Mouse (Mus musculus) forebrain, embryonic 11.5 days (tissue): ENCODE data around the gene Rcl1. TPM values are rescaled to one million over a fixed set of nuclear protein-coding genes. Genes with fewer than 3 reads are reported as not detected.

Source experiments
- ATAC-seq: fragments of 200-750 bp; cut with Nextera tagmentation; replicated peaks from 2 replicates; pipeline ENCODE4 v1.8.0; 2017; ENCODE audit warnings: moderate TSS enrichment; ENCODE audit not compliant: low FRiP score
- DNase-seq: peaks from one replicate; pipeline ENCODE4 v3.0.0-alpha.2; 2017; ENCODE audit warnings: low spot score
- H3K27ac ChIP-seq: fragments of 300-500 bp; sonication (generic); 2 replicates; pipeline ENCODE4 v1.5.1; 2014; ENCODE audit warnings: low read depth, low read length
- H3K27me3 ChIP-seq: fragments of 300-500 bp; sonication (generic); 2 replicates; pipeline ENCODE4 v1.6.1; 2014; ENCODE audit warnings: mild to moderate bottlenecking, low read length, mixed read lengths; ENCODE audit not compliant: control insufficient read depth, insufficient read depth
- H3K36me3 ChIP-seq: fragments of 300-500 bp; sonication (generic); 2 replicates; pipeline ENCODE4 v1.6.1; 2014; ENCODE audit warnings: mild to moderate bottlenecking, low read length, moderate library complexity, mixed read lengths; ENCODE audit not compliant: control insufficient read depth, insufficient read depth
- H3K4me1 ChIP-seq: fragments of 300-500 bp; sonication (generic); replicated peaks from 2 replicates; pipeline ENCODE4 v1.6.1; 2014; ENCODE audit warnings: low read length, mixed read lengths; ENCODE audit not compliant: control insufficient read depth, insufficient read depth
- H3K4me2 ChIP-seq: fragments of 300-500 bp; sonication (generic); 2 replicates; pipeline ENCODE4 v1.6.1; 2014; ENCODE audit warnings: low read depth, mild to moderate bottlenecking, low read length, moderate library complexity, mixed read lengths; ENCODE audit not compliant: severe bottlenecking
- H3K4me3 ChIP-seq: fragments of 300-500 bp; sonication (generic); 2 replicates; pipeline ENCODE4 v1.5.1; 2014; ENCODE audit warnings: low read depth, low read length
- H3K9ac ChIP-seq: fragments of 300-500 bp; sonication (generic); 2 replicates; pipeline ENCODE4 v1.6.1; 2014; ENCODE audit warnings: low read length
- H3K9me3 ChIP-seq: fragments of 300-500 bp; sonication (generic); 2 replicates; pipeline ENCODE4 v1.6.1; 2016; ENCODE audit warnings: low read length, mixed read lengths; ENCODE audit not compliant: control insufficient read depth
- WGBS: fragments of 180-500 bp; shearing (Covaris S2); extraction: QIAGEN DNeasy Blood & Tissue Kit; methylation state at CpG from one replicate; pipeline ENCODE4 v1.1.7; 2014; 5-methylcytosine and 5-hydroxymethylcytosine counted together
- polyA plus RNA-seq: library from polyadenylated mRNA; unstranded; fragments of >200 nt; fragmentation: Nextera tagmentation; extraction: Ambion mirVana; gene quantifications from 2 replicates; pipeline ENCODE4 v1.2.1, GENCODE M21; 2014

Gene Rcl1
- polyA plus RNA-seq, 1 experiment from 2014 or later = 52.2 TPM

- Histone ChIP-seq H3K27me3 (no peaks in the 10 kb centered on the region), H3K9me3 (no peaks in the 10 kb centered on the region), H3K4me1 (no peaks in the 10 kb centered on the region), H3K4me3 (no peak overlapping the region), H3K36me3 (no peaks in the 10 kb centered on the region), H3K4me2 (no peak overlapping the region), H3K9ac (no peak overlapping the region), H3K27ac (no peak overlapping the region)
- no peak for DNase-seq
- 91% methylated on average over 4 of the region's 4 CpGs for WGBS
- ATAC-seq = no peak
Measured at GRCm38 (mm10) chr19:29163817-29164527, 62.8 kb downstream of the Rcl1 start.

- H3K4me3 ChIP-seq = no peak overlapping the region
- no peak overlapping the region for H3K9ac ChIP-seq
- H3K27ac ChIP-seq = no peak overlapping the region
- 88% methylated on average over 7 of the region's 7 CpGs for WGBS
- H3K9me3 ChIP-seq = no peaks in the 10 kb centered on the region
- no peak for DNase-seq
- no peaks in the 10 kb centered on the region for H3K4me1 ChIP-seq
- H3K36me3 ChIP-seq = no peaks in the 10 kb centered on the region
- H3K4me2 ChIP-seq = no peak overlapping the region
- no peaks in the 10 kb centered on the region for H3K27me3 ChIP-seq
- ATAC-seq = no peak
Measured at GRCm38 (mm10) chr19:29164528-29165166, 63.5 kb downstream of the Rcl1 start.

GRCm38 (mm10) chr19:29167938-29168337 lies 66.8 kb downstream of the Rcl1 start:
- Histone ChIP-seq H3K27ac (no peak overlapping the region), H3K27me3 (no peaks in the 10 kb centered on the region), H3K36me3 (no peaks in the 10 kb centered on the region), H3K9me3 (no peaks in the 10 kb centered on the region), H3K4me3 (no peak overlapping the region), H3K9ac (no peak overlapping the region), H3K4me2 (no peak overlapping the region), H3K4me1 (no peaks in the 10 kb centered on the region)
- ATAC-seq (no peak), DNase-seq (no peak)
- 89% methylated on average over 6 of the region's 6 CpGs for WGBS

GRCm38 (mm10) chr19:29180336-29180735 lies 79.2 kb downstream of the Rcl1 start:
- WGBS = 93% methylated on average over 4 of the region's 4 CpGs
- ATAC-seq (no peak), DNase-seq (no peak)
- Histone ChIP-seq H3K36me3 (no peaks in the 10 kb centered on the region), H3K9ac (no peak overlapping the region), H3K27ac (no peak overlapping the region), H3K4me1 (no peaks in the 10 kb centered on the region), H3K4me3 (no peak overlapping the region), H3K27me3 (no peaks in the 10 kb centered on the region), H3K9me3 (no peaks in the 10 kb centered on the region), H3K4me2 (no peak overlapping the region)

- Histone ChIP-seq H3K4me1 (no peaks in the 10 kb centered on the region), H3K4me3 (no peak overlapping the region), H3K9ac (no peak overlapping the region), H3K4me2 (no peak overlapping the region), H3K36me3 (no peaks in the 10 kb centered on the region), H3K9me3 (no peaks in the 10 kb centered on the region), H3K27me3 (no peaks in the 10 kb centered on the region), H3K27ac (no peak overlapping the region)
- DNase-seq (no peak), ATAC-seq (no peak)
- 94% methylated on average over 5 of the region's 5 CpGs for WGBS
Measured at GRCm38 (mm10) chr19:29182166-29182565, 81.0 kb downstream of the Rcl1 start.

DNA sequence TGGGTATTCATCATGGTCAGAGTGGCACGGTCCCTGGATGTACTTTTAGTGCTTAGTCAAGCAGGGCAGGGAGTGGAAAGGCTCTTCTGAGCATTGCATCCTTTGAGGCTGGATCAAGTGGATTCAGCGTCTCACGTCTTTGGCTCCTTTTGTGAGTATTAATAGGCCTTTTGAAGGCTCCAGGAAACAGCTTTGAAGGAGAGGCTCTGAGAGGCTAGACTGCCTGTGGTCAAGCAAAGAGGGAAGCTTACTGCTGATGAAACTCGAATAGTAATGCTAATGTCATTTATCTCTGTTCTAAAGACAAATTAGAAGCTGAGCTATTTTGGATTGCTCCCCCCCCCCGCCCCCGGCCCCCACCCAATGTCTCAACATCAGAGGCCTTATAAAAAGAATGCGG lies 83.9 kb downstream of the Rcl1 start:
- H3K9me3 ChIP-seq = no peaks in the 10 kb centered on the region
- no peak for ATAC-seq
- H3K4me2 ChIP-seq = no peak overlapping the region
- H3K27ac ChIP-seq = no peak overlapping the region
- no peaks in the 10 kb centered on the region for H3K27me3 ChIP-seq
- H3K9ac ChIP-seq = no peak overlapping the region
- DNase-seq = no peak
- H3K4me3 ChIP-seq = no peak overlapping the region
- WGBS = 22% methylated on average over 7 of the region's 7 CpGs
- H3K36me3 ChIP-seq = no peaks in the 10 kb centered on the region
- no peaks in the 10 kb centered on the region for H3K4me1 ChIP-seq

GRCm38 (mm10) chr19:29185552-29186232 lies 84.5 kb downstream of the Rcl1 start:
- Histone ChIP-seq H3K9ac (no peak overlapping the region), H3K9me3 (no peaks in the 10 kb centered on the region), H3K4me1 (no peaks in the 10 kb centered on the region), H3K36me3 (no peaks in the 10 kb centered on the region), H3K4me3 (no peak overlapping the region), H3K27ac (no peak overlapping the region), H3K27me3 (no peaks in the 10 kb centered on the region), H3K4me2 (no peak overlapping the region)
- DNase-seq = no peak
- WGBS = 60% methylated on average over 9 of the region's 9 CpGs
- ATAC-seq = no peak

DNA sequence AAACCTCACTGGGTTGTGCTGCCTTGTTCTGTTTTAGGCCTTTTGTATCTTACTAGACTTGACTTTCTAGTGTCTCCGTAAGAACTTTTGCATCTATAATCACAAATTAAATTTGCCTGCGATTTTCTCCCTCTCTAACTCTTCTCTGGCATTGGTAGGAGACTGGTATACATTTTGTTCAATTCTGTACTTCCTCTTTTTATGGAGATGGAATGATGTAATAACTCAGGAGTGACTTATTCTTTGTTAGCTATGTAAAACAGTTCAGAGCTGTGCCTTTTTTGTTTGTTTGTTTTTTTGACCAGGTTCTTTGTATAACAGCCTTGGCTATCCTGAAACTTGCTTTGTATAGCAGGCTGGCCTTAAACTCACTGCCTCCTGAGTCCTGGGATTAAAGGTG lies 87.7 kb downstream of the Rcl1 start:
- H3K4me1 ChIP-seq = no peaks in the 10 kb centered on the region
- no peaks in the 10 kb centered on the region for H3K9me3 ChIP-seq
- 82% methylated on average over 2 of the region's 2 CpGs for WGBS
- no peak overlapping the region for H3K4me2 ChIP-seq
- H3K4me3 ChIP-seq = no peak overlapping the region
- no peaks in the 10 kb centered on the region for H3K27me3 ChIP-seq
- DNase-seq (no peak), ATAC-seq (no peak)
- H3K9ac ChIP-seq = no peak overlapping the region
- no peak overlapping the region for H3K27ac ChIP-seq
- H3K36me3 ChIP-seq = no peaks in the 10 kb centered on the region
